In the genomic region with DNA sequence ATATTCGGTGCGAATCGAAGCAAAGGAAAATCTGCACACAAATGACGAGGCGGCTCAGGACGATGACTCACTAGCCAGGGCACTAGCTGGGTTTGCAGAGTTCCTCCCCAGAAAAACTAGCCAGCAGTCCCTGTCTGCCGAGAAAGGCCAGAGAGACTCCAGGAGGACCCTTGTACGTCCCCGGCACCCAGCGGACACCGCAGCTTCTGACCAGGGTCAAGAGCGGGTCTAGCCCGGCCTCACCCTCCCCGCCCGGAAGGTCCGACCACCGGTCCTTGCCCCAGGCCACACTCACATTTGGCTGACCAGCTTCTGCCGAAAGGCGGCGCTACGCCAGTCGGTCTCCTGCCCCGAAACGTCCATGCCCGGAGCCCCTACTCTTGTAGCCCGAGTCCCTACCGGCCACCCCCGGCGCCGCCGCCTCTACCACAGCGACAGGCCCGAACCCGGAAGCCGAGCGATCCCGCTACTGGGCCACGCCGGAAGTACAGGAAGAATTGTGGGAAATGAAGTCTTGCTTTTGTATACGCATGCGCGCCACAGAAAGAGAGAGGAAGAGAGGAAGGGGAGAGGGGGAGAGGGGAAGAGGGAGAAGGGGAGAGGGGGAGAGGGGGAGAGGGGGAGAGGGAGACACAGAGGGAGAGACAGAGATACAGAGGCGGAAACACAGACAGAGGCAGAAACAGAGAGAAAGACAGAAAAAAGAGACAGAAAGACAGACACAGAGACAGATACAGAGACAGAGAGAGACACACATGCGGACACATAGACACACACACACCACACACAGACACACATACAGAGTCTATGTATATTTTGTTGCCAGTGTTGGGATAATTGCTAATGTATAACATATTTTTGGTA, we compare ENCODE assay signal across 8 mouse cellular contexts. TPM values are rescaled to one million over a fixed set of nuclear protein-coding genes. Genes with fewer than 3 reads are reported as not detected.
DNase-seq lines count a peak whose midpoint lies in the region; TF ChIP-seq lines count a peak whose summit lies in the region.

No protein-coding gene starts in this region.

- intact Hi-C loops in gastrocnemius, adult 2 months (cut with DNase I): loop anchor here (5.0 kb wide), 1 partner anchor 75 kb away; a partner anchor contains a TSS

- H3K4me1 ChIP-seq in megakaryocyte, embryonic 14.5 days: peaks cover 54% of the 10 kb centered on the region

- peak overlapping the region; percentile 79 for H3K4me3 ChIP-seq in gastrocnemius, adult 2 months
- H3K4me3 ChIP-seq in megakaryocyte, embryonic 14.5 days (replicated peaks): peak overlapping the region; percentile 97

- no peaks in the 10 kb centered on the region for H3K27me3 ChIP-seq in megakaryocyte, embryonic 14.5 days (replicated peaks)

- DNase-seq in WW6 (ENCODE audit: low read depth, low spot score): peak; percentile 70
- DNase-seq in cerebellum, postnatal 4 days (ENCODE audit: low spot score in 2 of 2): peak; percentile 70 to 90
- DNase-seq in gastrocnemius, adult 2 months: peak; percentile 93
- DNase-seq in hindlimb bud, embryonic 11.5 days (ENCODE audit: extremely low spot score, low read depth, low spot score): peak; percentile 70
- DNase-seq in left cerebral cortex, adult 8-10 months (ENCODE audit: low spot score in 2 of 2): peak; percentile 81 to 85
- DNase-seq in right cerebral cortex, postnatal 10 days (ENCODE audit: low spot score in 2 of 2): peak; percentile 95 to 96
- DNase-seq in urinary bladder, postnatal 25 days (ENCODE audit: low spot score): peak; percentile 78

- H3K36me3 ChIP-seq in megakaryocyte, embryonic 14.5 days (replicated peaks; ENCODE audit: low read length): peaks cover 10% of the 10 kb centered on the region

- H3K9me3 ChIP-seq in megakaryocyte, embryonic 14.5 days: no peaks in the 10 kb centered on the region

- H3K27ac ChIP-seq in gastrocnemius, adult 2 months: peak overlapping the region; percentile 94

- peak; percentile 48 for TF ChIP-seq CTCF in gastrocnemius, adult 2 months (IDR thresholded peaks at IDR 0.05)

RNA-seq across cellular contexts. Expression of a gene that starts 10.0 kb away (rescaled TPM):
- 10 to 100 TPM; 20.2 to 20.5 TPM for total RNA-seq in gastrocnemius, adult 2 months (2021)
- total RNA-seq in left cerebral cortex, adult 8-10 months (2022): 10 to 100 TPM; 66.4 to 74.0 (median 69.3) TPM
- 78.5 and 142 TPM in 2 replicates for polyA plus RNA-seq in megakaryocyte, embryonic 14.5 days (2012; ENCODE audit: insufficient read depth, low replicate concordance)

RNA-seq across cellular contexts. Expression of a gene that starts 36.7 kb away (rescaled TPM):
- total RNA-seq in gastrocnemius, adult 2 months (2021): 10 to 100 TPM; 20.5 to 23.6 TPM
- total RNA-seq in left cerebral cortex, adult 8-10 months (2022): 100 to 1,000 TPM in 1 of 4 experiments, 10 to 100 TPM in 3; 82.2 to 105 (median 95.4) TPM
- 0.65 and 4.0 TPM in 2 replicates for polyA plus RNA-seq in megakaryocyte, embryonic 14.5 days (2012; ENCODE audit: insufficient read depth, low replicate concordance)

Comparison
In these comparisons a context has a peak if more than half of its experiments do, and no peak if none do; other contexts are left out.
1. Peak in every context shown above with its lines: DNase-seq, H3K4me3 ChIP-seq and H3K27ac ChIP-seq.